ENCODE assay signal across 9 mouse cellular contexts in the genomic region with DNA sequence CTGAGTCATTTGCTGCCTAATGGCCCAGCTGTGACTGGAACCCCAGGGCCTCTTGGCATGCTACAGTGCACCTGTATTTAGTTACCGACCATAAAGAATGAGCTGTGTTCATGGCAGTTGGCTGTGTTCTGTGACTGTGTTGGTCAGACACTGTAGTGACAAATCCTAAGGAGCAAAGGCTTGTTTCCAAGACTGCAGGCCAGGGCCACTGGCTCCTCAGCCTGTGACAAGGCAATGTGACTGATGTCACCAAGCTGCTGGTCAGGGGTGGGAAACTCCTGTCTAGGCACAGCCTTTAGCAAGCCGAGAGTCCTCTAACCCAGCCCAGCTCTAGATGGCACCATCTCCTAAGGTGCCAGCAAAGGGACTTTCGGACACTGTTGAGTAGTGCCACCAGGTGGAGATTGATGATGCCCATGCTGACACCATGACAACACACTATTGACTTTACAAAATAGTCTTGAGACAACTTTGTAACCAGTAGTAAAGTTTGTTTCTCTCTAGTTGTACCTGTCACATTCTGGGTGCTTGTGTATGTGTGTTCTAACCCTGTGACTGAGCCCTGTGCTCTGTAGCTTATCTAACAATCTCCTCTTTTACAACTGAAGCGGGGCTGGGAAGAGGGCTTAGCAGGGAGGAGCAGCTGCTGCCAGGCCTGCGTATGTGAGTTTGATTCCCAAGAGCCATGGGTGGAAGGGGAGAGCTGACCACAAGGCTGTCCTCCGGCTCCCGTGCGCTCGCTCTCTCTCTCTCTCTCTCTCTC. TPM values are rescaled to one million over a fixed set of nuclear protein-coding genes. Genes with fewer than 3 reads are reported as not detected.
A peak's percentile ranks its signal among the peaks of the same experiment; 100 is the strongest.
DNase-seq lines count a peak whose midpoint lies in the region; ATAC-seq and TF ChIP-seq lines count a peak whose summit lies in the region.
"Had no signal": no experiment of that assay in that cellular context is flagged by ENCODE, and none has a peak within 500 bp of the region (broad histone marks: within the 10 kb centered on the region; RNA-seq: fewer than 3 reads in every experiment).

No protein-coding gene starts in this region.

- peak; percentile 17 for DNase-seq in lung, embryonic 14.5 days
- DNase-seq in lung, postnatal 14 days: no peak
- peak; percentile 57 for DNase-seq in adipocyte (ENCODE audit: low spot score)
- DNase-seq in retina, embryonic 14.5 days (ENCODE audit: low spot score): peak; percentile 5
- DNase-seq in cerebellum, postnatal 10 days: no peak
- DNase-seq in ovary, postnatal 14 days (ENCODE audit: low spot score): no peak
- no peak for DNase-seq in layer of hippocampus, adult 11-12 months (ENCODE audit: low spot score)

- WGBS in lung, embryonic 14.5 days: 83% methylated on average over 9 of the region's 9 CpGs
- 45% methylated on average over 9 of the region's 9 CpGs for WGBS in kidney, embryonic 15.5 days

- 0 out of 2 replicates have a peak, but pooled peaks have one; percentile 43 for TF ChIP-seq CTCF in lung, embryonic 14.5 days (IDR thresholded peaks at IDR 0.05; ENCODE audit: low read depth)

- ATAC-seq in lung, embryonic 14.5 days (ENCODE audit: insufficient read depth): no peak
- peak; percentile 88 for ATAC-seq in kidney, embryonic 15.5 days (replicated peaks; ENCODE audit: low FRiP score)

- no peak overlapping the region for H3K27ac ChIP-seq in lung, embryonic 14.5 days (ENCODE audit: low read depth)
- H3K27ac ChIP-seq in kidney, embryonic 15.5 days: peak overlapping the region; percentile 72
- H3K27ac ChIP-seq: lung, embryonic 15.5 days had no signal

- peaks cover 50% of the 10 kb centered on the region for H3K36me3 ChIP-seq in lung, embryonic 14.5 days (ENCODE audit: insufficient read depth)
- peaks cover 49% of the 10 kb centered on the region for H3K36me3 ChIP-seq in kidney, embryonic 15.5 days

- no peaks in the 10 kb centered on the region for H3K4me1 ChIP-seq in lung, embryonic 14.5 days (ENCODE audit: insufficient read depth)
- peaks cover 23% of the 10 kb centered on the region for H3K4me1 ChIP-seq in kidney, embryonic 15.5 days
- H3K4me1 ChIP-seq: lung, embryonic 15.5 days had no signal

- no peaks in the 10 kb centered on the region for H3K27me3 ChIP-seq in lung, embryonic 14.5 days (ENCODE audit: insufficient read depth, low read length)
- no peaks in the 10 kb centered on the region for H3K27me3 ChIP-seq in kidney, embryonic 15.5 days
- H3K27me3 ChIP-seq: lung, embryonic 15.5 days had no signal

- no peaks in the 10 kb centered on the region for H3K9me3 ChIP-seq in lung, embryonic 14.5 days (ENCODE audit: low read depth, low read length)
- no peaks in the 10 kb centered on the region for H3K9me3 ChIP-seq in kidney, embryonic 15.5 days (replicated peaks)
- H3K9me3 ChIP-seq: lung, embryonic 15.5 days had no signal

- no peak overlapping the region for H3K4me3 ChIP-seq in lung, embryonic 14.5 days (ENCODE audit: low read depth, low read length)
- H3K4me3 ChIP-seq in kidney, embryonic 15.5 days (replicated peaks): no peak overlapping the region
- H3K4me3 ChIP-seq: lung, embryonic 15.5 days had no signal

- H3K4me2 ChIP-seq in lung, embryonic 14.5 days: no peak overlapping the region
- no peak overlapping the region for H3K4me2 ChIP-seq in kidney, embryonic 15.5 days
- H3K4me2 ChIP-seq: lung, embryonic 15.5 days had no signal

- no peak overlapping the region for H3K9ac ChIP-seq in lung, embryonic 14.5 days
- H3K9ac ChIP-seq in kidney, embryonic 15.5 days: no peak overlapping the region
- H3K9ac ChIP-seq: lung, embryonic 15.5 days had no signal

RNA-seq across cellular contexts. Expression of gene Hcar2, which starts 44.6 kb away (rescaled TPM):
- not detected in 2 replicates for polyA plus RNA-seq in lung, embryonic 14.5 days (2014; fragmentation: Nextera tagmentation; extraction: Ambion mirVana)
- 0.10 TPM in 1 of 2 replicates, not detected in the other for polyA plus RNA-seq in kidney, embryonic 15.5 days (2015; fragmentation: Nextera tagmentation; extraction: Ambion mirVana)

RNA-seq across cellular contexts. Expression of gene Hcar1, which starts 59.1 kb away (rescaled TPM):
- 0.66 and 0.81 TPM in 2 replicates for polyA plus RNA-seq in lung, embryonic 14.5 days (2014; fragmentation: Nextera tagmentation; extraction: Ambion mirVana)
- polyA plus RNA-seq in kidney, embryonic 15.5 days (2015; fragmentation: Nextera tagmentation; extraction: Ambion mirVana): 2.0 TPM in 2 replicates

Comparison
In these comparisons a context has a peak if more than half of its experiments do, and no peak if none do; other contexts are left out.
1. DNase-seq: peak in lung, embryonic 14.5 days (single experiment), adipocyte (single experiment) and retina, embryonic 14.5 days (single experiment); none in lung, postnatal 14 days (single experiment), cerebellum, postnatal 10 days (0 of 2), ovary, postnatal 14 days (single experiment) and layer of hippocampus, adult 11-12 months (single experiment).